Mouse (Mus musculus) cortical plate, adult 2 months (tissue): Measurements from ENCODE around the gene Acsbg1.

ENCODE experiments used
- CTCF ChIP-seq: fragments of 200-500 bp; IDR thresholded peaks from 2 replicates; pipeline ENCODE4 v1.5.1; 2011; ENCODE audit warnings: mild to moderate bottlenecking, control low read depth, low read length; ENCODE audit not compliant: insufficient read depth; ENCODE audit errors: extremely low read depth
- POLR2A ChIP-seq: fragments of 200-500 bp; IDR thresholded peaks from 2 replicates; pipeline ENCODE4 v1.6.1; 2011; ENCODE audit warnings: mild to moderate bottlenecking, low read length, control low read depth; ENCODE audit not compliant: insufficient read depth; ENCODE audit errors: extremely low read depth

DNA sequence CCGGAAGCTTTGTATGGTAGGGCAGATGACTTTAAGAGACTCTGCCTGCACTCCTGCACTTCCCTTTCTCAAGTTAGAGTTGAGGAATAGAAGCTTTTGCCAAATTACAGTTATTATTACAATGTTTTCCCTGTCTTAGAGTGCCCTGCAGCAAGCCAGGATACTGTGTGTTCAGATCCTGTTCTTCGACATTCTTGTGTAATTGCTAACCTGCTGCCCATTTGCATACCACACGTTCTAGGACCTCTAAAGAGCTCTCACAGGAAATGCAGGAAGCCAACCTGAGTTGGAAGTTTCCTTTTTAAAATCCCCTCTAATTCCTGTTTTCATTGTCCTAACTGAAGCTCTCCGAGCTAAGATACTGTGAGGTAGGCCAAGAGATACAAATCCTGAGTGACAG, 94.7 kb downstream of the Acsbg1 start:
- TF ChIP-seq CTCF (no peak), POLR2A (no peak)
